Comparison of ENCODE assay signal across 9 mouse cellular contexts in the genomic region with DNA sequence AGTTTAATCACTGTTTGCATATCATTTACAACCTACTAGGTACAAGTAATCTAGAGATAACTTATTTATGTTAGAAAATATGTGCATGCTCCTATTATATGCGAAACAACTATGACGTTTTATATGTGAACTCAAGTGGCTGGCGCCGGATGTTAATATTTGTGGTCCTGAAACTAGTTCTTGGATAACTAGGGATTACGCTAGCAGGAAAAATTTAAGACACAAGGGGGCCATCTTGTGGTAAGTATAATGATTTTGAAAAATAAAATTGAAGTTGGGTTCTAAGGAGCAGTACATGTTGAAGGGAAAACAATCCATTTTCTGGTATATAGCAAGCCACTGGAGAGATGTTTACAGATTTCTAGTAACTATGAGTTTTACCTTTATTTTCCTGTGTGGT. TPM values are rescaled to one million over a fixed set of nuclear protein-coding genes. Genes with fewer than 3 reads are reported as not detected.
DNase-seq lines count a peak whose midpoint lies in the region; ATAC-seq and TF ChIP-seq lines count a peak whose summit lies in the region.
"Had no signal": no experiment of that assay in that cellular context is flagged by ENCODE, and none has a peak within 500 bp of the region (broad histone marks: within the 10 kb centered on the region; RNA-seq: fewer than 3 reads in every experiment).

No protein-coding gene starts in this region.

- ATAC-seq in hindbrain, embryonic 11.5 days (ENCODE audit: low FRiP score), result no peak
- no peak for ATAC-seq in hindbrain, embryonic 16.5 days
- no peak for ATAC-seq in Patski
- no peak for ATAC-seq in hindbrain, embryonic 12.5 days (ENCODE audit: low FRiP score)
- no peak for ATAC-seq in midbrain, embryonic 14.5 days (ENCODE audit: low FRiP score, low TSS enrichment)
- ATAC-seq in inflammation-experienced regulatory T-cells, adult 6 months, result no peak

- in situ Hi-C loops in Patski (cut with MboI; ENCODE audit: low pct_unique_long_range_greater_than_20kb), result loop anchor here (5.0 kb wide), 2 partner anchors 107 to 237 kb away; no protein-coding TSS in a partner anchor

- no peak overlapping the region for H3K27ac ChIP-seq in hindbrain, embryonic 11.5 days (ENCODE audit: low read depth, low read length)
- H3K27ac ChIP-seq in hindbrain, embryonic 16.5 days (ENCODE audit: low read depth, low read length), result no peak overlapping the region
- H3K27ac ChIP-seq in hindbrain, embryonic 12.5 days, result no peak overlapping the region
- H3K27ac ChIP-seq in midbrain, embryonic 14.5 days (replicated peaks; ENCODE audit: low read depth, low read length), result no peak overlapping the region

- no peaks in the 10 kb centered on the region for H3K36me3 ChIP-seq in hindbrain, embryonic 11.5 days (ENCODE audit: control insufficient read depth, insufficient read depth, low read length)
- H3K36me3 ChIP-seq in hindbrain, embryonic 16.5 days (ENCODE audit: control insufficient read depth, insufficient read depth, low read length), result no peaks in the 10 kb centered on the region
- H3K36me3 ChIP-seq in hindbrain, embryonic 12.5 days, result peaks cover 10% of the 10 kb centered on the region; the same call in 1 of the 2 replicates
- no peaks in the 10 kb centered on the region for H3K36me3 ChIP-seq in midbrain, embryonic 14.5 days (ENCODE audit: control insufficient read depth, insufficient read depth, low read length)

- 0 out of 2 replicates have a peak overlapping the region, but pooled peaks have one; percentile 4 for H3K4me3 ChIP-seq in hindbrain, embryonic 11.5 days (ENCODE audit: low read depth, low read length)
- no peak overlapping the region for H3K4me3 ChIP-seq in hindbrain, embryonic 16.5 days (ENCODE audit: low read length)
- no peak overlapping the region for H3K4me3 ChIP-seq in hindbrain, embryonic 12.5 days
- no peak overlapping the region; the same call in 1 of the 2 replicates for H3K4me3 ChIP-seq in midbrain, embryonic 14.5 days (replicated peaks; ENCODE audit: low read depth, low read length)

- no peak overlapping the region for H3K9ac ChIP-seq in hindbrain, embryonic 11.5 days (ENCODE audit: low read depth, low read length)
- no peak overlapping the region for H3K9ac ChIP-seq in hindbrain, embryonic 16.5 days (ENCODE audit: low read depth, low read length)
- H3K9ac ChIP-seq in hindbrain, embryonic 12.5 days, result no peak overlapping the region
- H3K9ac ChIP-seq in midbrain, embryonic 14.5 days (replicated peaks; ENCODE audit: low read length), result no peak overlapping the region

- no peaks in the 10 kb centered on the region for H3K27me3 ChIP-seq in hindbrain, embryonic 11.5 days (ENCODE audit: control insufficient read depth, insufficient read depth, low read length)
- H3K27me3 ChIP-seq in hindbrain, embryonic 16.5 days (replicated peaks; ENCODE audit: control insufficient read depth, insufficient read depth, low read length), result no peaks in the 10 kb centered on the region
- no peaks in the 10 kb centered on the region for H3K27me3 ChIP-seq in Patski
- no peaks in the 10 kb centered on the region for H3K27me3 ChIP-seq in hindbrain, embryonic 12.5 days
- no peaks in the 10 kb centered on the region for H3K27me3 ChIP-seq in midbrain, embryonic 14.5 days (ENCODE audit: control insufficient read depth, insufficient read depth, low read length)

- POLR2A ChIA-PET in Patski (lab: Charles Lee), result no interaction called here

- 80% methylated on average over 5 of the region's 5 CpGs for WGBS in hindbrain, embryonic 11.5 days
- 58% methylated on average over 5 of the region's 5 CpGs for WGBS in hindbrain, embryonic 16.5 days
- WGBS in hindbrain, embryonic 12.5 days, result 59% methylated on average over 5 of the region's 5 CpGs
- WGBS in midbrain, embryonic 14.5 days, result 71% methylated on average over 5 of the region's 5 CpGs

- DNase-seq in hindbrain, embryonic 11.5 days (ENCODE audit: low spot score), result peak; percentile 19
- DNase-seq in Patski (ENCODE audit: low read depth, low spot score), result no peak
- DNase-seq in midbrain, embryonic 14.5 days, result peak; percentile 68
- no peak for DNase-seq in kidney, postnatal 4 days
- DNase-seq in thymus, postnatal 0 days (ENCODE audit: low spot score), result no peak
- DNase-seq: gastrocnemius, postnatal 10 days had no signal

- no peak overlapping the region; the same call in 1 of the 2 replicates for H3K4me2 ChIP-seq in hindbrain, embryonic 11.5 days (replicated peaks; ENCODE audit: low read depth, low read length)
- H3K4me2 ChIP-seq in hindbrain, embryonic 16.5 days (ENCODE audit: low read length), result no peak overlapping the region
- peak overlapping the region; percentile 71 for H3K4me2 ChIP-seq in hindbrain, embryonic 12.5 days (replicated peaks)
- H3K4me2 ChIP-seq in midbrain, embryonic 14.5 days (ENCODE audit: low read length), result peak overlapping the region; percentile 76

- TF ChIP-seq CTCF in Patski (IDR thresholded peaks at IDR 0.05), result peak; percentile 47

- H3K4me1 ChIP-seq in hindbrain, embryonic 11.5 days (replicated peaks; ENCODE audit: control insufficient read depth, insufficient read depth, low read length), result no peaks in the 10 kb centered on the region
- no peaks in the 10 kb centered on the region for H3K4me1 ChIP-seq in hindbrain, embryonic 16.5 days (ENCODE audit: control insufficient read depth, insufficient read depth, low read depth, low read length)
- peaks cover 9% of the 10 kb centered on the region for H3K4me1 ChIP-seq in hindbrain, embryonic 12.5 days
- H3K4me1 ChIP-seq in midbrain, embryonic 14.5 days (ENCODE audit: control insufficient read depth, insufficient read depth, low read length), result peaks cover 6% of the 10 kb centered on the region; the same call in 1 of the 2 replicates

- CTCF ChIA-PET in Patski (lab: Charles Lee), result interaction anchor here (2.7 kb wide), 1 partner anchor 103 kb away, joined by 11 read pairs; no protein-coding TSS in a partner anchor

- no peaks in the 10 kb centered on the region for H3K9me3 ChIP-seq in hindbrain, embryonic 11.5 days (ENCODE audit: control insufficient read depth, low read length)
- H3K9me3 ChIP-seq in hindbrain, embryonic 16.5 days (ENCODE audit: control insufficient read depth, low read length), result no peaks in the 10 kb centered on the region
- H3K9me3 ChIP-seq in hindbrain, embryonic 12.5 days (replicated peaks), result no peaks in the 10 kb centered on the region
- no peaks in the 10 kb centered on the region for H3K9me3 ChIP-seq in midbrain, embryonic 14.5 days (ENCODE audit: control insufficient read depth, low read length)

RNA-seq across cellular contexts. Expression of gene Zgrf1, which starts 1.4 kb away (rescaled TPM):
- polyA plus RNA-seq in hindbrain, embryonic 11.5 days (2014; fragmentation: Nextera tagmentation; extraction: Ambion mirVana), result 9.5 and 12.6 TPM in 2 replicates
- 2.8 and 3.4 TPM in 2 replicates for polyA plus RNA-seq in hindbrain, embryonic 16.5 days (2015; fragmentation: Nextera tagmentation; extraction: Ambion mirVana)
- polyA plus RNA-seq in Patski (2021), result 7.9 TPM
- polyA plus RNA-seq in hindbrain, embryonic 12.5 days (2016; fragmentation: Nextera tagmentation; extraction: Ambion mirVana), result 9.7 and 10.8 TPM in 2 replicates
- polyA plus RNA-seq in midbrain, embryonic 14.5 days (2014; fragmentation: Nextera tagmentation; extraction: Ambion mirVana), result 2.9 and 3.9 TPM in 2 replicates
- polyA plus RNA-seq in thymus, postnatal 0 days (2015; fragmentation: Nextera tagmentation; extraction: Ambion mirVana), result 4.5 and 4.9 TPM in 2 replicates
- polyA plus RNA-seq in inflammation-experienced regulatory T-cells, adult 6 months (2017; shearing (Covaris generic)), result 1 to 10 TPM; 3.7 to 7.9 (median 4.7) TPM

RNA-seq across cellular contexts. Expression of gene Larp7, which starts 1.6 kb away (rescaled TPM):
- polyA plus RNA-seq in hindbrain, embryonic 11.5 days (2014; fragmentation: Nextera tagmentation; extraction: Ambion mirVana), result 66.1 and 75.9 TPM in 2 replicates
- 23.1 and 23.7 TPM in 2 replicates for polyA plus RNA-seq in hindbrain, embryonic 16.5 days (2015; fragmentation: Nextera tagmentation; extraction: Ambion mirVana)
- polyA plus RNA-seq in Patski (2021), result 66.7 TPM
- polyA plus RNA-seq in hindbrain, embryonic 12.5 days (2016; fragmentation: Nextera tagmentation; extraction: Ambion mirVana), result 49.8 and 55.6 TPM in 2 replicates
- 22.8 and 29.3 TPM in 2 replicates for polyA plus RNA-seq in midbrain, embryonic 14.5 days (2014; fragmentation: Nextera tagmentation; extraction: Ambion mirVana)
- 58.7 and 59.8 TPM in 2 replicates for polyA plus RNA-seq in thymus, postnatal 0 days (2015; fragmentation: Nextera tagmentation; extraction: Ambion mirVana)
- polyA plus RNA-seq in inflammation-experienced regulatory T-cells, adult 6 months (2017; shearing (Covaris generic)), result 100 to 1,000 TPM in 1 of 3 experiments, 10 to 100 TPM in 2; 77.8 to 106 (median 78.8) TPM

RNA-seq across cellular contexts. Expression of gene Ank2, which starts 55.6 kb away (rescaled TPM):
- 83.6 and 118 TPM in 2 replicates for polyA plus RNA-seq in hindbrain, embryonic 11.5 days (2014; fragmentation: Nextera tagmentation; extraction: Ambion mirVana)
- 148 and 169 TPM in 2 replicates for polyA plus RNA-seq in hindbrain, embryonic 16.5 days (2015; fragmentation: Nextera tagmentation; extraction: Ambion mirVana)
- 47.7 TPM for polyA plus RNA-seq in Patski (2021)
- polyA plus RNA-seq in hindbrain, embryonic 12.5 days (2016; fragmentation: Nextera tagmentation; extraction: Ambion mirVana), result 131 and 138 TPM in 2 replicates
- polyA plus RNA-seq in midbrain, embryonic 14.5 days (2014; fragmentation: Nextera tagmentation; extraction: Ambion mirVana), result 195 and 211 TPM in 2 replicates
- polyA plus RNA-seq in thymus, postnatal 0 days (2015; fragmentation: Nextera tagmentation; extraction: Ambion mirVana), result 1.3 TPM in 2 replicates
- polyA plus RNA-seq in inflammation-experienced regulatory T-cells, adult 6 months (2017; shearing (Covaris generic)), result under 1 TPM in 2 of 3 experiments, not detected in 1; 0.41 to 0.54 TPM

Comparison
In these comparisons a context has a peak if more than half of its experiments do, and no peak if none do; other contexts are left out.
1. H3K4me2 ChIP-seq: peak in hindbrain, embryonic 12.5 days (single experiment) and midbrain, embryonic 14.5 days (single experiment); none in hindbrain, embryonic 11.5 days (single experiment) and hindbrain, embryonic 16.5 days (single experiment).
2. DNase-seq: peak in hindbrain, embryonic 11.5 days (single experiment) and midbrain, embryonic 14.5 days (single experiment); none in Patski (single experiment), kidney, postnatal 4 days (0 of 2) and thymus, postnatal 0 days (single experiment).
3. RNA of gene Ank2, which starts 55.6 kb away (polyA plus RNA-seq): 195 to 211 TPM in midbrain, embryonic 14.5 days, 148 to 169 TPM in hindbrain, embryonic 16.5 days, 131 to 138 TPM in hindbrain, embryonic 12.5 days, 83.6 to 118 TPM in hindbrain, embryonic 11.5 days and 47.7 TPM in Patski (single experiment); 1.3 TPM in thymus, postnatal 0 days and 0.41 to 0.54 TPM in inflammation-experienced regulatory T-cells, adult 6 months; every median in the first group is over 10 times any median in the second.